In the genomic region with DNA sequence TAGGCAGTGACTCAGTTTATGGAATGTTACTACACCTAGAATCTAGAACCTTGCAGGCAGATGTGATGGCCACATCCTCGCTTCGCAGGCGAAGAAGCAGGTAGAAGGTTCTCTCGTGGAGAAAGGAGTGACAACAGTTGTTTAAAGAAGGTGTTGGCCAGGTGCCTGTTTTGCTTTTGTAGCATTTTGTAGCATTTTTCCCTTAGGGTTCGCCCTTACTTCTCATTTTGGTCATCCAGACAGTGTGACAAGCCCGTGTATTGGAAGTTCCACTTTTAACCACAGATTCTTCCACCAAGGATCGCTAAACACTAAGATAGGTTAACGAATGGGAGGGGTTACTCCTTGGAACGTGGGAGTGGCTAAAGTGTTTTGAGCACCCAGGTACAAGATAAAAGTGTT, we compare ENCODE assay signal across 8 mouse cellular contexts. TPM values are rescaled to one million over a fixed set of nuclear protein-coding genes. Genes with fewer than 3 reads are reported as not detected.
A peak's percentile ranks its signal among the peaks of the same experiment; 100 is the strongest.
DNase-seq lines count a peak whose midpoint lies in the region; ATAC-seq and TF ChIP-seq lines count a peak whose summit lies in the region.

No protein-coding gene starts in this region.

- H3K27ac ChIP-seq in kidney, adult 2 months (ENCODE audit: insufficient read depth, low read depth, low read length): no peak overlapping the region
- H3K27ac ChIP-seq in hindbrain, embryonic 12.5 days: peak overlapping the region; percentile 99
- H3K27ac ChIP-seq in midbrain, embryonic 12.5 days (replicated peaks): peak overlapping the region; percentile 99

- H3K4me1 ChIP-seq in kidney, adult 2 months (ENCODE audit: control insufficient read depth, insufficient read depth, low read length): peaks cover 23% of the 10 kb centered on the region; the same call in 1 of the 2 replicates
- peaks cover 35% of the 10 kb centered on the region for H3K4me1 ChIP-seq in hindbrain, embryonic 12.5 days
- peaks cover 61% of the 10 kb centered on the region for H3K4me1 ChIP-seq in midbrain, embryonic 12.5 days

- 34% methylated on average over 9 of the region's 9 CpGs for WGBS in kidney, adult 2 months
- WGBS in hindbrain, embryonic 12.5 days: 27% methylated on average over 9 of the region's 9 CpGs
- WGBS in midbrain, embryonic 12.5 days: 31% methylated on average over 9 of the region's 9 CpGs

- DNase-seq in kidney, adult 2 months: peak; percentile 56
- DNase-seq in kidney, postnatal 25 days: no peak
- DNase-seq in NIH3T3 (ENCODE audit: low read depth) (peak; percentile 27), MN1 (ENCODE audit: low spot score) (no peak)
- no peak for DNase-seq in right cerebral cortex, adult 18-20 months
- no peak for DNase-seq in frontal cortex, postnatal 36 days (ENCODE audit: low spot score in 2 of 2)

- H3K9me3 ChIP-seq in hindbrain, embryonic 12.5 days (replicated peaks): no peaks in the 10 kb centered on the region
- no peaks in the 10 kb centered on the region for H3K9me3 ChIP-seq in midbrain, embryonic 12.5 days

- H3K36me3 ChIP-seq in kidney, adult 2 months (ENCODE audit: control insufficient read depth, insufficient read depth, low read length): no peaks in the 10 kb centered on the region
- H3K36me3 ChIP-seq in hindbrain, embryonic 12.5 days: 0 out of 2 replicates have a peak, but pooled peaks cover 5% of the 10 kb centered on the region
- 0 out of 2 replicates have a peak, but pooled peaks cover 6% of the 10 kb centered on the region for H3K36me3 ChIP-seq in midbrain, embryonic 12.5 days

- peak overlapping the region; percentile 76 for H3K4me3 ChIP-seq in kidney, adult 2 months (ENCODE audit: insufficient read depth, low read depth, low read length)
- H3K4me3 ChIP-seq in hindbrain, embryonic 12.5 days: peak overlapping the region; percentile 92
- H3K4me3 ChIP-seq in midbrain, embryonic 12.5 days: peak overlapping the region; percentile 96

- no peak for TF ChIP-seq CTCF in kidney, adult 2 months (conservative IDR thresholded peaks at IDR 0.05; ENCODE audit: insufficient read depth, insufficient read length, low read depth, low read length)

- no peaks in the 10 kb centered on the region for H3K27me3 ChIP-seq in kidney, adult 2 months (replicated peaks; ENCODE audit: control insufficient read depth, insufficient read depth, low read length)
- H3K27me3 ChIP-seq in hindbrain, embryonic 12.5 days: no peaks in the 10 kb centered on the region
- H3K27me3 ChIP-seq in midbrain, embryonic 12.5 days: no peaks in the 10 kb centered on the region

- H3K4me2 ChIP-seq in hindbrain, embryonic 12.5 days (replicated peaks): peak overlapping the region; percentile 87
- H3K4me2 ChIP-seq in midbrain, embryonic 12.5 days (replicated peaks): peak overlapping the region; percentile 95

- peak overlapping the region; percentile 93 for H3K9ac ChIP-seq in hindbrain, embryonic 12.5 days
- peak overlapping the region; percentile 95 for H3K9ac ChIP-seq in midbrain, embryonic 12.5 days (replicated peaks)

- ATAC-seq in hindbrain, embryonic 12.5 days (ENCODE audit: low FRiP score): no peak
- ATAC-seq in midbrain, embryonic 12.5 days (ENCODE audit: low FRiP score, low read depth): no peak

- no peak for TF ChIP-seq POLR2A in kidney, adult 2 months (IDR thresholded peaks at IDR 0.05; ENCODE audit: low read depth, low read length)

RNA-seq across cellular contexts. Expression of gene Srebf2, which starts 1.5 kb away (rescaled TPM):
- 102 and 118 TPM in 2 replicates for polyA plus RNA-seq in kidney, adult 2 months (2012; rRNA removed)
- 230 and 244 TPM in 2 replicates for polyA plus RNA-seq in hindbrain, embryonic 12.5 days (2016; fragmentation: Nextera tagmentation; extraction: Ambion mirVana)
- 274 and 276 TPM in 2 replicates for polyA plus RNA-seq in midbrain, embryonic 12.5 days (2016; fragmentation: Nextera tagmentation; extraction: Ambion mirVana)

RNA-seq across cellular contexts. Expression of gene Ccdc134, which starts 20.8 kb away (rescaled TPM):
- polyA plus RNA-seq in kidney, adult 2 months (2012; rRNA removed): 6.9 and 7.5 TPM in 2 replicates
- 17.0 and 17.1 TPM in 2 replicates for polyA plus RNA-seq in hindbrain, embryonic 12.5 days (2016; fragmentation: Nextera tagmentation; extraction: Ambion mirVana)
- 17.3 and 18.3 TPM in 2 replicates for polyA plus RNA-seq in midbrain, embryonic 12.5 days (2016; fragmentation: Nextera tagmentation; extraction: Ambion mirVana)

Comparison
In these comparisons a context has a peak if more than half of its experiments do, and no peak if none do; other contexts are left out.
1. DNase-seq: peak in kidney, adult 2 months (single experiment) and NIH3T3 (single experiment); none in kidney, postnatal 25 days (0 of 2), right cerebral cortex, adult 18-20 months (single experiment), MN1 (single experiment) and frontal cortex, postnatal 36 days (0 of 2).
2. Peak in every context shown above with its lines, with median percentiles within 50 percentile points of each other: H3K4me3 ChIP-seq.